Mouse (Mus musculus) neural tube, embryonic 10.5 days (tissue): Measurements from ENCODE around the gene Glra4.
"Not testable (repeated sequence)": the region's sequence is repeated elsewhere in the genome, so short reads cannot be mapped to it uniquely, and the experiment has no call there.

ENCODE experiments used
- DNase-seq: peaks from one replicate; pipeline ENCODE4 v3.0.0-alpha.2; 2017; ENCODE audit warnings: low spot score; ENCODE audit errors: extremely low spot score

Gene Glra4

GRCm38 (mm10) chrX:136732016-136732415 lies 47.9 kb downstream of the Glra4 start:
- DNase-seq, result no peak

GRCm38 (mm10) chrX:136714742-136715474 lies 65.0 kb downstream of the Glra4 start:
- not testable (repeated sequence) for DNase-seq

DNA sequence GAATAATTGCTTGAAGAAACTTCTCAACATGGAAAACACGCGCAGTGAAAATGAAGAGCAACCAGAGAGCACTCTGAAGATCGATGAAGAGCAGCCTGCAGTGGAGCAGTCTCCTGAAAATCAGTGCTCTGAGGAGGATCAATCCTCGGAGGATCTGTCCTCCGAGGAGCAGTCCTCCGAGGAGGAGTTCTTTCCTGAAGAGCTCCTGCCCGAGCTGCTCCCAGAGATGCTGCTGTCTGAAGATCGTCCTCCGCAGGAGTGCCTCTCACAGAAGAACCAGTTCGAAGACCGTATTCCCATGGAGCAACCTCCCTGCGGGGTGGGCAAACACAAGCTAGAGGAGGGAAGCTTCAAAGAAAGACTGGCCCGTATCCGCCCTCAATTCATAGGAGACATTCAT lies 71.2 kb downstream of the Glra4 start:
- peak; percentile 25 for DNase-seq

- DNase-seq, result peak; percentile 56
Measured at GRCm38 (mm10) chrX:136708168-136708681, 71.7 kb downstream of the Glra4 start.
